Mouse (Mus musculus): Measurements from ENCODE around the gene Igfbpl1.

Gene Igfbpl1

DNA sequence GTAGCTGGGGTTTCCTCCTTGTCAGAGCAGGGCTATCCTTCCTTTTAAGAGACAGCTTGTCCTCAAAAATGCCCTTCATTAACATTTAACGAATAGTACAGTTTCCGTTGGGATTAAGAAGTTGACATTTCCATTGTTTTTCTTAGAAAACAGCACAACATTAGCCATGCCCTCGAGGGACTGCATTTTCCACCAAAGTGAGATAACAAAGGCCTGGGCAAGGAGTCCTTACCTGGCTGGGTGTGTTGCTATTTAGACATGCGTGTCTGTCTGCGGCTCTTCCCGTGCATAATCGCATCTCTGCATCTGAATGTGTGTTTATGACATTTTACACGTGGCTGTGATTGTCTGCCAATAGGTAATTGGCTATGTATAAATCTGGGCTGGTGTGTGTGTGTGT is 55.5 kb downstream of the Igfbpl1 start:
- no peak for DNase-seq (ENCODE audit: low spot score)

DNA sequence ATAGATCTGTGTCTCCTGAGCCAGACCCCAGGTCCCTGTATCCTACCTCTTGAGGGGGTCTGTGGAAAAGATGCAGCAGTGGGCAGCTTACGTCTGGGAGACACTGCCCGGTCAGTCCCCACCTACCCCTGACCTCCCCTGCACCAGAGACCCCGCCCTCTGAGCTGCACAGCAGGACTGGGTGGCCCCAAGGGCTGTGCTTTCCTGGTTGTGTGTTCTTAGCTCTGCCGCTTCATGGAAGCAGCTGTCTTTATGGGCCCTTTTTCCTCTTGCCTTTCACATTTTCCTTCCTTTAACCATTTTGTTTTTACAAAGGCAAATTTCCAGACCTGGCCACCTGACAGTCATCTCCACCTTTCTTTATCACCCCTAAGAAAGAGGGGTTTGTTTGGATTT is 56.1 kb downstream of the Igfbpl1 start:
- DNase-seq (ENCODE audit: low spot score): no peak

DNA sequence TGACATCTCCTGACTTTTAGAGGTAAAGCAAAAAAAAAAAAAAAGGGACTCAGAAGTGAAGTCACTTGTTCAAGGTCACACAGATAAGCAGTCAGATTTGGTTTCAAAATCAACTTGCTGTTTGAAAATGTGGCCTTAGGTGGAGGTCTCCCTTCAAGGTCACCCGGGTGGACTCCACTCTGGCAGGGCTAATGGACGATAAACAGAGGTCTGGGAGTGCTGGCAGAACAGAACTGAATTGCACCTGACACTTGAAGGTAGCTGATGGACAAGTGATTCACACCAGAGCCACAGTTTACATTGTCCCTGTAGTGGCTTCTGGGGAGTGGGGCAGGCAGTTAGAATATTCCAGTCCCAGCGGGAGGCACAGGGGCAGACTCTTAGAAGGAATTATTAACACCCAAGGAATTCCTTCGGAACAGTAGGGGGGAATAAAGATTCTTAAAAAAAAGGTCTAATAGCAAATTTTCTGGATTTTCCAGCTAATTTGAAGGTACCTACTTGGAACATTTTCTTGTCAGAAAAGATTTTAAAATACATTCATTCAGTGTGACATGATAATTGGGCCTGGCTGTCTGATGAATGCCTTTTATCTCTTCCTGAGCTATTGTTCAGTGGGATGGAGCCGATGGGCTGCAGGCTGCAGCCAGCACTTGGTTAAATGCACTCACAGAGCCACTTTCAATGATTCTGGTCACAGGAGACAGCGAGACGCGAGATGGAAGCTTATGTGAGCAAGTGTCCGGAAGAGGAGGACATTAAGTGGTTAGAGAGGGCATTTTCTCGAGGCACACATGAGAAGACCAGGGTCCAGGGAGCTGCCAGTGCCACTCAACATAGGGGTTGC is 56.7 kb downstream of the Igfbpl1 start:
- no peak for DNase-seq (ENCODE audit: low spot score)

DNA sequence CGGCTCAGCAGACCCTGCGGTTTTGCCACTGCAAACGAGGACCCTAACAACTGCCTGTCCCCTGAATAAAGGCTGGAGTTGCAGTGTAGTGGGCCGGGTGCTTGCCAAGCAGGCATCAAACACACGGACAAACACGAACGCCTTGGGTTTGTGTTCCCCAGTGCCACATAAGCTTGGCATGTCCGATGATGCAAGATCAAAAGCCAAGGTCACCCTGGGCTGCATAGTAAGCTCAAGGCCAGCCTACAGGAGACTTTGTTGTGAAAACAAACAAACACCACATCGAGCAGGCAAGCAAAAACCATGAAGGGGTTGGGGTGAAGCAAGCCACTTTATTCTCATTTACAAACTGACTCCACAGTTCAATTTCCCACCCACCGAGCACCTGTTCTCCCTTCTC is 57.6 kb downstream of the Igfbpl1 start:
- no peak for DNase-seq (ENCODE audit: low spot score)

DNA sequence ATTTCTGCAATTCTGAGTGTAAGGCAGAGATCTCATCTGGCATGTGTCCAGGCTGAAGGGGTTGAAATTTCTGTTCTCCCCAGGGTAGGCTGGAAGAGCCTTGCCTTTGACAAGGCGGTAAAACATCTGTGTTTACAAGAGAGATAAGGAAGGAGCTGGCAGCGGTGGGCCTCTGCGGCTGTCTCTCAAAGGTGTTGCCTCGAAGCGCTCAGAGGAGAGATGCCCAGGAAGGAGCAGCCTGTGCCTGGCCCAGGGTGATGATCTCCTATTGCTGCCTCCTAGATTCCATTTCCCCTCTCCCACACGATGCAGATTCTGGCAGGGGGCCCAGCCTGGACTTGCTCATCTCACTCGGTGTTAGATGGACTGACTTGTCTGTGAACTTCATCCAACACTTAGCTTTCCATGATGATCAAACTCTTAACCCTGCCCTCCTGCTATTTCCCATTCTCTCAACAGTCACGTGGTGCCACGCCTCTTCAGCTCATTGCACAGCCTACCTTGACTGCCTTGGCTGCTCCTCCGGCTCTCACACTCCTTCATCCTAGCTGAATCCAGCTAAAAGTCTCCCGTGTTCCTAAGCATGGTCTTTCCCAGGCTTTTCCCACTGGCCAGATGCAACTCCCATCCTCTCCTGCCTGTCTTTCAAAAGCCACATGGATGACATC is 58.7 kb downstream of the Igfbpl1 start:
- peak; percentile 49 for DNase-seq (ENCODE audit: low spot score)

DNA sequence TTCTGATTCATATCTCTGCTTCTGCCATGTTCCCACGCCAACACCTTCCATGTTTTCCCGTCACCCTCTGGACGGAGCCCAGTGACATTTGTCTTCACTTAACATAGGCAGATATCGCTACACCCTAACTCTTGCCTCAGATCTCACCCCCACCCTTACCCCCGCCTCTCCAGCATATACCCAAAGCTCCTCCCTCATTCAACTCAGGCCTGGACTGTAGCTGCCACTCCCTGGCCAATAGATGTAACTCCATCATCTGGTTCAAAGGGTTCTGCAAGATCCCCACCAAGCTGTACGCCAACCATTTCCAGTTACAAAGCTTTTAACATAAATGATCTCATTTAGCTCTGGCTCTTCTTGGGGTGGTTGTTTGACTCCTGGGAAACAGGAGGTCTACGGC is 59.9 kb downstream of the Igfbpl1 start:
- no peak for DNase-seq (ENCODE audit: low spot score)

DNA sequence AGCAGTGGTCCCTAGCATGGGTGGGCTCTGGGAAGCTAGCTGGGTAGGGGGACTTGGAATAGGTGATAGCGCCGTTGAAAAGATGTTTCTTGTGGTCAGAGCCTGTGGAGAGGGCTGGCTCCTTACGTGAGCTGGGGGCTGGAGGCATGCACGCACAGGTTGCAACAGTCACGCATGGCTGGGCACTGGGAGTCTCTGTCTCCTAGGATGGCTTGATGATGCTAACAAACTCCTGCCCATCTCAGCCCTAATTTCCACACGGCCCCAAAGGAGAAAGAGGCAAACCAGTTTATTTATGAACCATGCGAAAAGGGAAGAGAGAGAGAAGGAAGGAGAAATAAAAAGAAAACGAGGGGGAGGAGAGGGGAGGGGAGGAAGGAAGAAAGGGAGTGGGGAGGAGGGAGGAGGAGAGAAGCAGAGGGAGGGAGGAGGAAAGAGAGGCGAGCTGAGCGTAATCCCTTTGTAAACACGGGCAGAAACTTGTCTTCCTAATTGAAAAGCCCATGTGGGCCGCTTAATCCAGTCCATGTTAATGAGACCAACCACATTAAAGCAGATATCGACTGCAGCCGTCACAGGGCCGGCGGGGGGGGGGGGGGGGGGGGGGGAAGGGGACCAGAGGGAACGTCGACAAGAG is 61.0 kb downstream of the Igfbpl1 start:
- no peak for DNase-seq (ENCODE audit: low spot score)

DNA sequence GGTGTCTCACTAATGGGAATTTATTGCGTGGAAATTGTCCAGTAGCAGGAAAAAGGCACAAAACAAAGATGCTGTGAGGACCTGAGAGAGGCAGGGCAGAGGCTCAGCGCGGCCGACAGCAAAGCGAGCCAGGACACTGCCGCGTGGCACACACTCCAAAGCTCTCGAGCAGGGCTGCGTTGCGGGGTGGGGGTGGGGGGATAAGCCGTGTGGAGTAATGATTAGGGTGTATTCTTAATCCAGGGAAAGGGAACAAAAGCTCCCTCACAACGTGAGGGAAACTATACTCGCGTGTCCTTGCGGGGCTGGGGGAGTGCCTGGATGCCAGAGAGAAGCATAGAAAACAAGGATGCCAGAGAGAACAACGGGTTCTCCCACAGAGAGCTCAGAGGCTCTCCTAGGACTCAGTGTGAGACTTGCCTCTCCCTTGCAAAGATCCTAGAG is 61.6 kb downstream of the Igfbpl1 start:
- DNase-seq (ENCODE audit: low spot score): no peak

DNA sequence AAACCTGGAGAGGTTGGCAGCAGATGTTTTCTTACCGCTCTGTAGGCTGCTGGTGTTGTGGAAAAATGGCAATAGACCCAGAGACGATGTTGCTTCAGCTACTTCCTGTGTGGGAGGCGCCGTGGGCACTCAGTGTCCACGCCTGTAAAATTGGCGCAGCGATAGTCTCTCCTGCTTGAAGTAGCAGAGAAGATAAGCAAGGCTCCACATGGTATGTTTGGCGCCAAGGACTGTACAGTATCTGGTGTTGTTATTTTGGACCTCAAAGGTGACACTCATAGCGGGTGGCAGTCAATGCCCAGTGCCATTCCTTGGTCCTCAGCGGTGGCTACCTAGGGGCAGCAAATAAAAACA is 62.6 kb downstream of the Igfbpl1 start:
- no peak for DNase-seq (ENCODE audit: low spot score)

DNA sequence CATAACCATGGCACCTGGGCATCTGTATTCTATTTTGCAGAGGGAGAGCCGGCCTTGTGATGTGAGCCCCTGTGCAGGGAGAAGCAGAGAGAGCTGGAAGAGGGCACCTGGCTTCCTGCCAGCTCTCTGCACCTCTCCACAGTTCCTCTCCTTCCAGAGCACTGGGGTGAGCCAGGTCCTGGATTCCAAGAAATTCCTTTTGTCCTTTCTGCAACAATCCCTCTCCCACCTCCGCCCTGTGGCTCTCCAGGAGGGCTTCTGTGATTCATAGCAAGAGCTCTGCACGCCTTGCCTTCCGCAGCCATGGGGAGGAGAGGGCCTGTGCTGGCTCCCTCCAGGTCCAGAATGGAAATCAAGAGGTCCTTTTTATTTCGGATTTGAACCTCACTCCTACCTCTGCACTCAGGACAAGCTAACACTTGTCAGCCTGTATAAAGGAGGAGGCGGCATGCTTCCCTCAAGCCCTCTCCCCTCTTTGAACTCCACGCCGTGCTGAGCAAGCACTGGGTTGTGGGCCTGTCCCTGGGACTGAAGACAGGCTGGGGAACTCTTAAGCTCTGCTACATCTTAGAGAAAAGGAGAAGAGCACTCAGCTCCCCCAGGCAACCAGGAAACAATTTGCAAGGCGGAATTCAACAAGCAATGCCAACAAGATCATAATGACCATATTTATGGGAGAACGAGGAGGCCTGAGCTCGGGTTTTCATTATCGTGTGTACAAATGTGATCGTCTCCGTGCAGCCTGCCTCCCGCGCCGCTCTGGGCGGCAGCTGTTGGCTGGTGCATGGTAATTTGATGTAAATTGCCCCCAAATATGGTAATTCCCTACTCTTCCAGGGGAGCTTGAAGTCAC is 63.2 kb downstream of the Igfbpl1 start:
- peak; percentile 24 for DNase-seq (ENCODE audit: low spot score)

DNA sequence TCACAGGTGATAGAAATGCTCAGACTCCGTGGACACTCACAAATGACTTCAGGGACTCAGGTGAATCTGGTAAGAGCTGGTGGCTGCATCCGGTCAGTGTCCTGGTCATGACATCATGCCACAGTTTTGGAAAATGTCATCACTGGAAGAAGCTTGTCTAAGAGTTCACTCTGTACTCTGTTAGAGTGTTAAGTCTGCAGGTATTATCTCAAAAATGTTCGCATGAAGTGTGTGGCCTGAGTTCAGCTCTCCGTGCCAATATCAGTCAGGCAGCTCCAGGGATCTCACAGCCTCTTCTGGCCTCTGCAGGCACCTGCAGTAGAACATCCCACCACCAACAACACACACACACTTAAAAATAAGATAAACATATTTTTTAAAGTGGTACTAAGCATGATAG is 64.1 kb downstream of the Igfbpl1 start:
- DNase-seq (ENCODE audit: low spot score): no peak

Measured in ovary, postnatal 36 days (tissue).